Mouse (Mus musculus) liver, embryonic 14.5 days (tissue): ENCODE measurements around the gene Scrn3.

Source experiments
- CTCF ChIP-seq: IDR thresholded peaks from 2 replicates; pipeline ENCODE4 v1.5.1; 2016; ENCODE audit warnings: antibody characterized with exemption, low read depth, control low read depth
- EP300 ChIP-seq: IDR thresholded peaks from 2 replicates; pipeline ENCODE4 v1.6.1; 2016; ENCODE audit warnings: antibody characterized with exemption, low read depth

GRCm38 (mm10) chr2:73346345-73347086 lies 34.1 kb downstream of the Scrn3 start:
- TF ChIP-seq CTCF (no peak), EP300 (no peak)
